Mouse (Mus musculus) MEL (cell line): Measurements from ENCODE around the gene Spesp1. TPM values are rescaled to one million over a fixed set of nuclear protein-coding genes. Genes with fewer than 3 reads are reported as not detected.

Source experiments
- DNase-seq: peaks from one replicate; pipeline ENCODE4 v3.0.0; 2011; ENCODE audit warnings: low read depth, low spot score
- H3K27ac ChIP-seq: 2 replicates; pipeline ENCODE4 v1.5.1; 2012; ENCODE audit warnings: low read depth, mild to moderate bottlenecking, control low read depth, low read length, moderate library complexity; ENCODE audit not compliant: control insufficient read depth
- H3K27me3 ChIP-seq, 2 experiments: fragments of 150-350 bp in 1 of 2; sonication (generic) in 1 of 2; 2 replicates each; pipeline ENCODE4 v1.6.1; 2012; ENCODE audit warnings: low read length in 2 of 2, mild to moderate bottlenecking in 2 of 2, improper control_type of control experiment in 1 of 2, moderate library complexity in 1 of 2; ENCODE audit not compliant: insufficient read depth in 2 of 2, control insufficient read depth in 1 of 2
- H3K36me3 ChIP-seq, 2 experiments: 2 replicates each; pipeline ENCODE4 v1.6.1; 2012 to 2014; ENCODE audit warnings: low read length in 2 of 2, improper control_type of control experiment in 1 of 2, inconsistent platforms in 1 of 2, mild to moderate bottlenecking in 1 of 2; ENCODE audit not compliant: insufficient read depth in 2 of 2, control insufficient read depth in 1 of 2
- H3K4me1 ChIP-seq, 2 experiments: fragments of 150-350 bp in 1 of 2; sonication (generic) in 1 of 2; 2 replicates each; pipeline ENCODE4 v1.6.1; 2012; ENCODE audit warnings: low read length in 2 of 2, improper control_type of control experiment in 1 of 2, mild to moderate bottlenecking in 1 of 2; ENCODE audit not compliant: insufficient read depth in 2 of 2, control insufficient read depth in 1 of 2
- H3K4me3 ChIP-seq, 2 experiments: fragments of 150-350 bp in 1 of 2; sonication (generic) in 1 of 2; 2 replicates each; pipeline ENCODE4 v1.5.1; 2012; ENCODE audit warnings: low read depth in 2 of 2, low read length in 2 of 2, mild to moderate bottlenecking in 2 of 2, moderate library complexity in 2 of 2, control low read depth in 1 of 2, improper control_type of control experiment in 1 of 2; ENCODE audit not compliant: control insufficient read depth in 1 of 2, insufficient read depth in 1 of 2
- H3K79me2 ChIP-seq: 2 replicates; pipeline ENCODE4 v1.6.1; 2012; ENCODE audit warnings: mild to moderate bottlenecking, low read length, moderate library complexity; ENCODE audit not compliant: control insufficient read depth, poor library complexity, insufficient read depth
- H3K9ac ChIP-seq: 2 replicates; pipeline ENCODE4 v1.6.1; 2012; ENCODE audit warnings: low read depth, mild to moderate bottlenecking, control low read depth, low read length, moderate library complexity; ENCODE audit not compliant: control insufficient read depth, poor library complexity, severe bottlenecking
- H3K9me3 ChIP-seq: fragments of 150-350 bp; sonication (generic); replicated peaks from 2 replicates; pipeline ENCODE4 v1.6.1; 2012; ENCODE audit warnings: mild to moderate bottlenecking, low read length, improper control_type of control experiment, moderate library complexity; ENCODE audit not compliant: insufficient read depth
- CHD2 ChIP-seq: IDR thresholded peaks from 2 replicates; pipeline ENCODE4 v1.6.1; 2011; ENCODE audit warnings: low read length, improper control_type of control experiment
- CTCF ChIP-seq, 3 experiments: IDR thresholded peaks in 2 of 3; conservative IDR thresholded peaks in 1 of 3; 2 replicates each; pipeline ENCODE4 v1.5.1; 2011 to 2012; ENCODE audit warnings: low read length in 3 of 3, low read depth in 2 of 3, mild to moderate bottlenecking in 2 of 3, improper control_type of control experiment in 1 of 3, inconsistent platforms in 1 of 3, mixed read lengths in 1 of 3, moderate library complexity in 1 of 3; ENCODE audit not compliant: control insufficient read depth in 1 of 3, insufficient read depth in 1 of 3, poor library complexity in 1 of 3, severe bottlenecking in 1 of 3
- ELF1 ChIP-seq: IDR thresholded peaks from 2 replicates; pipeline ENCODE4 v1.6.1; 2014; ENCODE audit warnings: low read depth, mild to moderate bottlenecking, inconsistent platforms, low read length, improper control_type of control experiment, moderate library complexity
- ETS1 ChIP-seq: IDR thresholded peaks from 2 replicates; pipeline ENCODE4 v1.6.1; 2012; ENCODE audit warnings: low read depth, mild to moderate bottlenecking, inconsistent platforms, low read length, improper control_type of control experiment, moderate library complexity
- GABPA ChIP-seq: IDR thresholded peaks from 2 replicates; pipeline ENCODE4 v1.6.1; 2012; ENCODE audit warnings: low read depth, mild to moderate bottlenecking, inconsistent platforms, low read length, improper control_type of control experiment, moderate library complexity
- GATA1 ChIP-seq: IDR thresholded peaks from 2 replicates; pipeline ENCODE4 v1.6.1; 2011; ENCODE audit warnings: low read depth, low read length, improper control_type of control experiment
- KAT2A ChIP-seq: conservative IDR thresholded peaks from 2 replicates; pipeline ENCODE4 v1.6.1; 2012; ENCODE audit warnings: low read depth, low read length, improper control_type of control experiment, inconsistent platforms
- MAX ChIP-seq: IDR thresholded peaks from 2 replicates; pipeline ENCODE4 v1.6.1; 2011; ENCODE audit warnings: low read length, improper control_type of control experiment
- NELFE ChIP-seq: IDR thresholded peaks from 2 replicates; pipeline ENCODE4 v1.6.1; 2011; ENCODE audit warnings: low read depth, low read length, improper control_type of control experiment
- POLR2A ChIP-seq, 2 experiments: IDR thresholded peaks; 2 replicates each; pipeline ENCODE4 v1.6.1; 2011 to 2012; ENCODE audit warnings: low read length in 2 of 2, mild to moderate bottlenecking in 2 of 2, control low read depth in 1 of 2, improper control_type of control experiment in 1 of 2, low read depth in 1 of 2, moderate library complexity in 1 of 2; ENCODE audit not compliant: control insufficient read depth in 1 of 2, insufficient read depth in 1 of 2, poor library complexity in 1 of 2
- POLR2AphosphoS5 ChIP-seq: IDR thresholded peaks from 2 replicates; pipeline ENCODE4 v1.6.1; 2012; ENCODE audit warnings: low read depth, borderline replicate concordance, mild to moderate bottlenecking, inconsistent platforms, low read length, moderate library complexity, mixed read lengths
- RAD21 ChIP-seq: IDR thresholded peaks from 2 replicates; pipeline ENCODE4 v1.6.1; 2011; ENCODE audit warnings: mild to moderate bottlenecking, low read depth, low read length, improper control_type of control experiment
- RCOR1 ChIP-seq: IDR thresholded peaks from 2 replicates; pipeline ENCODE4 v1.6.1; 2012; ENCODE audit warnings: low read depth, mild to moderate bottlenecking, inconsistent platforms, low read length, improper control_type of control experiment
- SIN3A ChIP-seq: IDR thresholded peaks from 2 replicates; pipeline ENCODE4 v1.6.1; 2012; ENCODE audit warnings: low read length, improper control_type of control experiment, inconsistent platforms
- SMC3 ChIP-seq: IDR thresholded peaks from 2 replicates; pipeline ENCODE4 v1.6.1; 2011; ENCODE audit warnings: low read depth, low read length, improper control_type of control experiment
- TAL1 ChIP-seq: IDR thresholded peaks from 2 replicates; pipeline ENCODE4 v1.6.1; 2012; ENCODE audit warnings: mild to moderate bottlenecking, inconsistent platforms, low read length, moderate library complexity, mixed read lengths
- TCF12 ChIP-seq: IDR thresholded peaks from 2 replicates; pipeline ENCODE4 v1.6.1; 2014; ENCODE audit warnings: low read depth, mild to moderate bottlenecking, inconsistent platforms, low read length, improper control_type of control experiment, moderate library complexity
- UBTF ChIP-seq: IDR thresholded peaks from 2 replicates; pipeline ENCODE4 v1.6.1; 2012; ENCODE audit warnings: low read depth, mild to moderate bottlenecking, inconsistent platforms, low read length, improper control_type of control experiment, moderate library complexity, borderline replicate concordance; ENCODE audit not compliant: insufficient read depth
- USF1 ChIP-seq: IDR thresholded peaks from 2 replicates; pipeline ENCODE4 v1.6.1; 2014; ENCODE audit warnings: low read depth, mild to moderate bottlenecking, inconsistent platforms, low read length, improper control_type of control experiment, moderate library complexity
- USF2 ChIP-seq, 2 experiments: IDR thresholded peaks; 2 replicates each; pipeline ENCODE4 v1.6.1; 2011 to 2012; ENCODE audit warnings: improper control_type of control experiment in 2 of 2, low read length in 2 of 2, borderline replicate concordance in 1 of 2, inconsistent platforms in 1 of 2, low read depth in 1 of 2, mild to moderate bottlenecking in 1 of 2; ENCODE audit not compliant: insufficient read depth in 1 of 2
- ZC3H11A ChIP-seq: IDR thresholded peaks from 2 replicates; pipeline ENCODE4 v1.6.1; 2012; ENCODE audit warnings: low read depth, mild to moderate bottlenecking, inconsistent platforms, low read length, improper control_type of control experiment
- polyA plus RNA-seq, 2 experiments: library from polyadenylated mRNA; stranded (reverse) in 1 of 2; unstranded in 1 of 2; fragments of >175 nt in 1 of 2; fragments of >200 nt in 1 of 2; gene quantifications; 2 replicates each; pipeline versions ENCODE4 v1.2.1 to v1.2.4; 2012; ENCODE audit warnings: low replicate concordance in 2 of 2, low read depth in 1 of 2; ENCODE audit not compliant: insufficient read length in 2 of 2, insufficient read depth in 1 of 2, missing spikeins in 1 of 2
- total RNA-seq: library from RNA; depleted of rRNA; stranded (reverse); fragments of 300-350 nt; gene quantifications from 2 replicates; pipeline ENCODE4 v1.2.3, GENCODE M21; 2012

The Spesp1 gene
- total and polyA plus RNA-seq, 3 experiments = not detected

DNA sequence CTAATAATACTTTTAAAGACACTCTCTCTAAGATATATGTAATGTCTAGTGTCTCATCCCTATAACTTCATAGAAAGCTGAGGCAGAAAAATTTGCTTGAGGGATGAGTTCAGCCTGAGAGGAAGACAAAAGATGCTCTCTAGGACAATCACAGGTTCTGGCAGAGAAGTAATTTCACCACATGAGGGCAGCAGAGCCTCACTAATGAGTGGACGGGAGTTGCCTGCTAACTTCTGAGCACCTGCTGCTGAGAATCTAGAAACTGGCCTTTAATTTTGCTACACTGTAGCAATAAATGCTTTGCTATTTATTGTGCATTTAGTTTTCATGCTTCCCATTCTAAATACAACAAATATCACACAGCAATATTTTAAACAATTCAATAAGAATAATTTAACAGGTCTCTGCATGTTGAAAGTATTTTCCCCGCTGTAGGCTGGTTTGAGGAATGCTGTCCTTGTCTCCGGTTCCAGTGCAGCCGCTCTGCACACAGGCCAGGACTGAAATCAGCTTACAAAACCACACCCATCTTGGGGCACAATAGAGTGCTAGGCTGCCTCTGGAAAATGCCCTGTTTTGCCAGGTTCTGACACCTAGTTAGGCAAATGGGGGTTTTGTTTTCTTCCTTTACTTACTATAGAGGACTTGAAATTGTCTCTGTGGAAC is 5.1 kb upstream of the Spesp1 start:
- TF ChIP-seq UBTF (no peak), RAD21 (peak; percentile 76), CTCF (IDR thresholded peaks at IDR 0.05 in 2 of 3, conservative IDR thresholded peaks at IDR 0.05 in 1 of 3; ENCODE audit: control insufficient read depth in 1 of 3, insufficient read depth in 1 of 3, low read depth in 2 of 3, low read length in 3 of 3, poor library complexity in 1 of 3, severe bottlenecking in 1 of 3) (peak; percentile 34 to 69 (median 58)), SMC3 (peak; percentile 74), ZC3H11A (peak; percentile 80)
- TF ChIP-seq, all 39 proteins: peak for 4

DNA sequence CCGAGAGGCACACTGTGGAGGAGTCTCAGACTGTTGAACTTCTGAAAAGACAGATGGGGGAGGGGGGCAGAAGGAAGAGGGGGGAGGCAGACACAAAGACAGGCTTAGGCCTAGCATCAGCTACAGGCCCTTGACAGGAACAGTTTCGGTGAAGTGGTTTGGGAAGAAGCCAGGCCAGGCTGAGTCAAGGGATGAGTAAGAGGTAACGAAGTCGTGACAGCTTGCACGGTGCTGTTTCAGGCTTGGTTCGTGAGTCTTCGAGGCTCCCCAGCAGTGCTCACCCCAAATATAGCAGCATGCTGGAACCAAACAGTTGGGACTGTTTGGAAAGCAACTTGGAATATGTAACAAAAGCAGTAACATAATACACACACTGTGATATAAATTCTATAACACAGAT is 2.3 kb upstream of the Spesp1 start:
- H3K9ac ChIP-seq = no peak overlapping the region
- no peak overlapping the region for H3K4me3 ChIP-seq
- no peaks in the 10 kb centered on the region for H3K79me2 ChIP-seq
- H3K36me3 ChIP-seq = no peaks in the 10 kb centered on the region
- no peak for DNase-seq
- TF ChIP-seq TAL1 = no peak
- no peak for TF ChIP-seq TCF12
- no peak for TF ChIP-seq RAD21
- no peak for TF ChIP-seq ELF1
- no peak for TF ChIP-seq ZC3H11A
- no peak for TF ChIP-seq SIN3A
- TF ChIP-seq, all 39 proteins: peak for 0
- H3K27ac ChIP-seq = no peak overlapping the region
- H3K4me1 ChIP-seq = peaks cover 0 to 4% of the 10 kb centered on the region in 2 experiments; a peak in 1 of 4 replicates
- H3K9me3 ChIP-seq = no peaks in the 10 kb centered on the region
- peaks cover 1 to 10% of the 10 kb centered on the region in 2 experiments; a peak in 2 of 4 replicates for H3K27me3 ChIP-seq

More for the DNA sequence above, 5.1 kb upstream of the Spesp1 start:
- Histone ChIP-seq H3K27ac (no peak overlapping the region), H3K4me3 (no peak overlapping the region), H3K79me2 (no peaks in the 10 kb centered on the region), H3K27me3 (no peaks in the 10 kb centered on the region; a peak in 1 of 4 replicates), H3K9ac (no peak overlapping the region), H3K36me3 (no peaks in the 10 kb centered on the region), H3K9me3 (no peaks in the 10 kb centered on the region), H3K4me1 (peaks cover 0 to 4% of the 10 kb centered on the region in 2 experiments; a peak in 1 of 4 replicates)
- peak; percentile 77 for DNase-seq

DNA sequence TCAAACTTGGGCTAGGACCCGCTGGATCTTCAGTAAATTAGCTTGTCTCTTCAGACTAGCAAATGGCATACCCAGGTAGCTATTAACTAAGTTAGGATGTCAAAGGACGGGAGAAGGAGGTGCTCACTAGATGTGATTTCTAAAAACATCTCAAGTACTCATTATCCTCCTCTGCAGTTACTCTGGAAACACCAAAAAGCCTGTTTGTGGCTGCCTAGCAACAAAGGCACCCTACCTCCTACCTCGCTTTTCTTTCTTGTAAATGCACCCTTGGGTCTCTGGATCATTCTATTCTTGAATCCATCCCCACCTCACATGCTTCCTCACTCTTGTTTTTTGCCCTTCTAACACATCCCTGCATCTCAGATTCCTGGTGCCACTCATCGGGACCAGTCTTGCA is 5.1 kb downstream of the Spesp1 start:
- no peak for TF ChIP-seq ETS1
- no peak for TF ChIP-seq GABPA
- no peak for TF ChIP-seq RCOR1
- TF ChIP-seq RAD21 = no peak
- TF ChIP-seq USF1 = no peak
- TF ChIP-seq UBTF = no peak
- TF ChIP-seq USF2 (IDR thresholded peaks at IDR 0.05; ENCODE audit: borderline replicate concordance in 1 of 2, insufficient read depth in 1 of 2, low read depth in 1 of 2, low read length in 2 of 2) = no peak
- TF ChIP-seq NELFE = no peak
- no peak for TF ChIP-seq MAX
- TF ChIP-seq SIN3A = no peak
- TF ChIP-seq TCF12 = no peak
- no peak for TF ChIP-seq POLR2A (IDR thresholded peaks at IDR 0.05; ENCODE audit: control insufficient read depth in 1 of 2, insufficient read depth in 1 of 2, low read depth in 1 of 2, low read length in 2 of 2, poor library complexity in 1 of 2)
- no peak for TF ChIP-seq SMC3
- TF ChIP-seq POLR2AphosphoS5 = no peak
- no peak for TF ChIP-seq GATA1
- TF ChIP-seq KAT2A = no peak
- TF ChIP-seq CHD2 = no peak
- Histone ChIP-seq H3K9ac (no peak overlapping the region), H3K36me3 (no peaks in the 10 kb centered on the region), H3K4me3 (no peak overlapping the region), H3K9me3 (no peaks in the 10 kb centered on the region), H3K79me2 (no peaks in the 10 kb centered on the region), H3K27ac (no peak overlapping the region), H3K27me3 (peaks cover 9 to 24% of the 10 kb centered on the region in 2 experiments), H3K4me1 (no peaks in the 10 kb centered on the region)
- no peak for DNase-seq
